Mouse (Mus musculus): ENCODE data around the gene Edn1. TPM values are rescaled to one million over a fixed set of nuclear protein-coding genes. Genes with fewer than 3 reads are reported as not detected.

The Edn1 gene
- polyA plus RNA-seq, 1 experiment from 2014 or later: 10.6 TPM

- Histone ChIP-seq H3K4me3 (ENCODE audit: low read depth, low read length) (no peak overlapping the region), H3K4me1 (ENCODE audit: insufficient read depth, low read depth, low read length) (no peaks in the 10 kb centered on the region), H3K27me3 (replicated peaks; ENCODE audit: insufficient read depth, low read length) (no peaks in the 10 kb centered on the region), H3K36me3 (ENCODE audit: insufficient read depth, low read length) (no peaks in the 10 kb centered on the region), H3K9ac (replicated peaks; ENCODE audit: low read depth) (no peak overlapping the region), H3K9me3 (ENCODE audit: low read length) (no peaks in the 10 kb centered on the region), H3K4me2 (replicated peaks; ENCODE audit: low read depth, low read length) (no peak overlapping the region), H3K27ac (ENCODE audit: low read length) (no peak overlapping the region)
- TF ChIP-seq EP300 (IDR thresholded peaks at IDR 0.05) (no peak), CTCF (IDR thresholded peaks at IDR 0.05) (no peak)
- 81% methylated on average over 2 of the region's 2 CpGs for WGBS
- ATAC-seq (no peak), DNase-seq (ENCODE audit: low spot score) (no peak)
These were observed 29.8 kb downstream of the Edn1 start for GRCm38 (mm10) chr13:42331104-42331503.

DNA sequence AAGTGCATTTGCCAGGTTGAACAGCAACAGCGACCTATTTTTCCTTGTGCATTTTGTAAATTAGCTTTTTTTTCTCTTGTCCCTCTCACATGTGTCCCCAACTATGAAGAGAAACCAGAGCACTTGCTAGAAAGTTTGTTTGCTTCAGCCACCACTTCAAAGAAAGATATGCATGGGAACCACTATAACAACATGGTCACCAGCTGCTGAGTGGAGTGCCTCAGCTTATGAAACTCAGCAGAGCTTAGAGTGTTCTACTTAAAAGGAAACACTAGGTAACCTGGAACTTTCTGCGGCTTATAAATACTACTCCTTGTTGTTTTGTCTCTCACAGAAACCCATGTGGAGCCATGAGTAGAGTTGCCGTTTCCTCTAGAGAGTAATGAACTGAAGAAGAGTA is 33.7 kb downstream of the Edn1 start:
- Histone ChIP-seq H3K27me3 (replicated peaks; ENCODE audit: insufficient read depth, low read length) (no peaks in the 10 kb centered on the region), H3K4me2 (replicated peaks; ENCODE audit: low read depth, low read length) (no peak overlapping the region), H3K27ac (ENCODE audit: low read length) (no peak overlapping the region), H3K4me3 (ENCODE audit: low read depth, low read length) (no peak overlapping the region), H3K36me3 (ENCODE audit: insufficient read depth, low read length) (no peaks in the 10 kb centered on the region), H3K9ac (replicated peaks; ENCODE audit: low read depth) (no peak overlapping the region), H3K9me3 (ENCODE audit: low read length) (no peaks in the 10 kb centered on the region), H3K4me1 (ENCODE audit: insufficient read depth, low read depth, low read length) (no peaks in the 10 kb centered on the region)
- WGBS: 68% methylated on average over 3 of the region's 3 CpGs
- DNase-seq (ENCODE audit: low spot score) (peak; percentile 50), ATAC-seq (peak; percentile 67)
- peak; percentile 30; the same call in 1 of the 2 replicates for TF ChIP-seq EP300 (IDR thresholded peaks at IDR 0.05)
- no peak for TF ChIP-seq CTCF (IDR thresholded peaks at IDR 0.05)

- no peak for TF ChIP-seq CTCF (IDR thresholded peaks at IDR 0.05)
- peak; percentile 79 for TF ChIP-seq EP300 (IDR thresholded peaks at IDR 0.05)
- DNase-seq (ENCODE audit: low spot score) (peak; percentile 50), ATAC-seq (peak; percentile 85)
- Histone ChIP-seq H3K4me1 (ENCODE audit: insufficient read depth, low read depth, low read length) (no peaks in the 10 kb centered on the region), H3K4me3 (ENCODE audit: low read depth, low read length) (no peak overlapping the region), H3K9me3 (ENCODE audit: low read length) (no peaks in the 10 kb centered on the region), H3K36me3 (ENCODE audit: insufficient read depth, low read length) (no peaks in the 10 kb centered on the region), H3K4me2 (replicated peaks; ENCODE audit: low read depth, low read length) (no peak overlapping the region), H3K27ac (ENCODE audit: low read length) (no peak overlapping the region), H3K9ac (replicated peaks; ENCODE audit: low read depth) (no peak overlapping the region), H3K27me3 (replicated peaks; ENCODE audit: insufficient read depth, low read length) (no peaks in the 10 kb centered on the region)
- 10% methylated on average over 4 of the region's 4 CpGs for WGBS
These were observed 35.1 kb downstream of the Edn1 start for GRCm38 (mm10) chr13:42336414-42336813.

DNA sequence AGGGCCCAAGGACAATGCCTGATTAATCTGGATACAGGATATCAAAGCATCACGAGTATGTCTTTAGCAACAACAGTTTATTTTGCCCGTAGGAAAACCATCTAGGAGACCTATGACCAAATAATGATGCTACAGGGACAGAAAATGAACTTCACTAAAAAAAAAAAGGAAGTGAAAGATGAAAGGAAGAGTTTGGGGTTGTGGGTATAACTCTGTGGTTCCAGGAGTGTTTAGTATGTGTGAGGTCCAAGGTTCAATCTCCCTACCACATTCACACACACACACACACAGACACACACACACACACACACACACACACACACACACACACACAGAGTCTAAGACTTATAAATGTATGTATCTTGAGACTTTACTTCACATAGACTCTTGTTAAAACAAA is 35.8 kb downstream of the Edn1 start:
- Histone ChIP-seq H3K4me2 (replicated peaks; ENCODE audit: low read depth, low read length) (no peak overlapping the region), H3K27ac (ENCODE audit: low read length) (no peak overlapping the region), H3K4me3 (ENCODE audit: low read depth, low read length) (no peak overlapping the region), H3K9ac (replicated peaks; ENCODE audit: low read depth) (no peak overlapping the region), H3K27me3 (replicated peaks; ENCODE audit: insufficient read depth, low read length) (no peaks in the 10 kb centered on the region), H3K9me3 (ENCODE audit: low read length) (no peaks in the 10 kb centered on the region), H3K36me3 (ENCODE audit: insufficient read depth, low read length) (no peaks in the 10 kb centered on the region), H3K4me1 (ENCODE audit: insufficient read depth, low read depth, low read length) (no peaks in the 10 kb centered on the region)
- 48% methylated on average over 2 of the region's 2 CpGs for WGBS
- TF ChIP-seq CTCF (IDR thresholded peaks at IDR 0.05): no peak
- no peak for TF ChIP-seq EP300 (IDR thresholded peaks at IDR 0.05)
- ATAC-seq: no peak
- no peak for DNase-seq (ENCODE audit: low spot score)

DNA sequence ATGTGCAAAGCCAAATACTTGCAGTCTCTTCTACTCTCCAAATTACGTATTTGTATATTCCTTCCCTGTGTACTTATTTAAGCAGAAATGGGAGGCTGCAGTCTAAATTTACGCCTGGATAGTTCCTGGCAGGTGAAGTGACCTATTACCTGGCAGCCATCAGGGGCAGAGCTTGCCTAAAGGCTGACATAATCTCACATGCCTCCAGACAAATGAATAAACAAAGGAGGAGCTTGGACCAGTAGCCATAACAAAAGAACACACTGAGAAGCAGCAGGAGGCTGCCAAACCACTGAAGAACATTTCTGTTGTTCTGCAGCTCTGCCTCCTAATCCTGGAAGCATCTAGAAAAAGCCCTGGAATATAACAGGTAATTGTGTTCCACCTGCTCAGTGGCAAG is 38.2 kb downstream of the Edn1 start:
- Histone ChIP-seq H3K4me2 (replicated peaks; ENCODE audit: low read depth, low read length) (no peak overlapping the region), H3K27me3 (replicated peaks; ENCODE audit: insufficient read depth, low read length) (no peaks in the 10 kb centered on the region), H3K4me3 (ENCODE audit: low read depth, low read length) (no peak overlapping the region), H3K36me3 (ENCODE audit: insufficient read depth, low read length) (no peaks in the 10 kb centered on the region), H3K9me3 (ENCODE audit: low read length) (no peaks in the 10 kb centered on the region), H3K9ac (replicated peaks; ENCODE audit: low read depth) (no peak overlapping the region), H3K4me1 (ENCODE audit: insufficient read depth, low read depth, low read length) (no peaks in the 10 kb centered on the region), H3K27ac (ENCODE audit: low read length) (no peak overlapping the region)
- ATAC-seq (no peak), DNase-seq (ENCODE audit: low spot score) (peak; percentile 30)
- no peak for TF ChIP-seq CTCF (IDR thresholded peaks at IDR 0.05)
- TF ChIP-seq EP300 (IDR thresholded peaks at IDR 0.05): no peak
- WGBS: 71% methylated on average over 2 of the region's 2 CpGs

DNA sequence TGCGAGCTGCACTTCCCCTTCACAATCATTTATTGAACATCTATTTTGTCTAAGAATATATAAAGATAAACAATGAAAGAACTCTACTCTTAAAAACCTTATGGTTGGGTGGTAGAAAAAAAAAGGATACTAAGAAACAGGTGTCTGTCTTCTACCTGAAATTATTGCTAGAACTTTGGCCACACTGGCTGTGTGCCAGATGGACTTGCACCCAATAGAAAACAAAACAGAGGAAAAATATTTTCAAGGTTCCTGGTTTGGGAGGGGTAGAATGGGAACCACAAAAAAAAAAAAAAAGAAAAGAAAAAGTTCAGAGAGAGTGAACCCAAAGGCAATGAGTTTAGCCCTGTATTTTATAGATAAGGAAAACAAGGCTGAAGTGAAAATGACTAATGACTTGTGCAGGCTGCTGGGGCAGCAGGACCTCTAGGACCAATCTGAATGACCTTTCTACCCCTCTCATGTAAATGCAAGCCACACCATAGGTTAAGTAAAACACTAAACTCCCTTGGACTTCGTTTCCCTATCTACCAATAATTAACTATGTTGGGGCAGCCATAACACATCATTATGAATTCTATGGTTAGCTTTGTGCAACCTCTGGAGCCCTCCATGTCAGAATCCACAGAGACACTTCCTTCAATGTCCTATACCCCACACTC is 40.7 kb downstream of the Edn1 start:
- 47% methylated on average over 2 of the region's 2 CpGs for WGBS
- H3K4me3 ChIP-seq (ENCODE audit: low read depth, low read length): no peak overlapping the region
- H3K9me3 ChIP-seq (ENCODE audit: low read length): no peaks in the 10 kb centered on the region
- ATAC-seq (no peak), DNase-seq (ENCODE audit: low spot score) (no peak)
- H3K27me3 ChIP-seq (replicated peaks; ENCODE audit: insufficient read depth, low read length): no peaks in the 10 kb centered on the region
- H3K9ac ChIP-seq (replicated peaks; ENCODE audit: low read depth): no peak overlapping the region
- no peak overlapping the region for H3K4me2 ChIP-seq (replicated peaks; ENCODE audit: low read depth, low read length)
- H3K4me1 ChIP-seq (ENCODE audit: insufficient read depth, low read depth, low read length): no peaks in the 10 kb centered on the region
- no peak for TF ChIP-seq EP300 (IDR thresholded peaks at IDR 0.05)
- TF ChIP-seq CTCF (IDR thresholded peaks at IDR 0.05): no peak
- no peak overlapping the region for H3K27ac ChIP-seq (ENCODE audit: low read length)
- H3K36me3 ChIP-seq (ENCODE audit: insufficient read depth, low read length): no peaks in the 10 kb centered on the region

DNA sequence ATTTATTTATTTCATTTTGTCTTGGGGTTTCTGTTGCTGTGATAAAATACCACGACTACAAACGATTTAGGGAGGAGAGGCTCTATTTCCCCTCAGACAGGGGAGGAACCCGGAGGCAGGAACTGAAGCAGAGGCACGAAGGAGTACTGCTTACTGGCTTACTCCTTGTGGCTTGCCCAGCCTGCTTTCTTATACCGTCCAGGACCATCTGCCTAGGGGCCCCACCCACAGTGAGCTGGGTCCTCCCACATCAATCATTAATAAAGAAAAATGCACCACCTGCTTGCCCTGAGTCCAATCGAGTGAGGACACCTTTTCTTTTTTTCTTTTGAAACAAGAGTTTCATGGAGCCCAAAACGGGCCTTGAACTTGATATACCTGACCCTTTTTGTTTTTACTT is 44.2 kb downstream of the Edn1 start:
- Histone ChIP-seq H3K9ac (replicated peaks; ENCODE audit: low read depth) (no peak overlapping the region), H3K27me3 (replicated peaks; ENCODE audit: insufficient read depth, low read length) (no peaks in the 10 kb centered on the region), H3K9me3 (ENCODE audit: low read length) (no peaks in the 10 kb centered on the region), H3K4me1 (ENCODE audit: insufficient read depth, low read depth, low read length) (no peaks in the 10 kb centered on the region), H3K4me2 (replicated peaks; ENCODE audit: low read depth, low read length) (no peak overlapping the region), H3K27ac (ENCODE audit: low read length) (no peak overlapping the region), H3K36me3 (ENCODE audit: insufficient read depth, low read length) (no peaks in the 10 kb centered on the region), H3K4me3 (ENCODE audit: low read depth, low read length) (no peak overlapping the region)
- DNase-seq (ENCODE audit: low spot score): no peak
- TF ChIP-seq EP300 (IDR thresholded peaks at IDR 0.05) (no peak), CTCF (IDR thresholded peaks at IDR 0.05) (no peak)
- ATAC-seq: no peak
- WGBS: 82% methylated on average over 7 of the region's 7 CpGs
